Mouse (Mus musculus) erythroblast, embryonic 14.5 days (primary cell): ENCODE results near the gene Prkcz. TPM values are rescaled to one million over a fixed set of nuclear protein-coding genes. Genes with fewer than 3 reads are reported as not detected.
"Not testable (repeated sequence)": the region's sequence is repeated elsewhere in the genome, so short reads cannot be mapped to it uniquely, and the experiment has no call there.

Experiments
- H3K27me3 ChIP-seq: 2 replicates; pipeline ENCODE4 v1.6.1; 2012; ENCODE audit warnings: inconsistent platforms; ENCODE audit not compliant: control insufficient read depth
- H3K36me3 ChIP-seq: 2 replicates; pipeline ENCODE4 v1.6.1; 2012; ENCODE audit warnings: mild to moderate bottlenecking, inconsistent platforms; ENCODE audit not compliant: control insufficient read depth
- H3K4me1 ChIP-seq: 2 replicates; pipeline ENCODE4 v1.6.1; 2012; ENCODE audit warnings: inconsistent platforms; ENCODE audit not compliant: control insufficient read depth
- H3K4me3 ChIP-seq: replicated peaks from 2 replicates; pipeline ENCODE3; 2012; ENCODE audit warnings: moderate library complexity, mild to moderate bottlenecking, inconsistent platforms
- H3K9me3 ChIP-seq: 2 replicates; pipeline ENCODE4 v1.6.1; 2012; ENCODE audit warnings: low read length, inconsistent platforms, mixed read lengths; ENCODE audit not compliant: control insufficient read depth
- GATA1 ChIP-seq: IDR thresholded peaks from 2 replicates; pipeline ENCODE4 v1.6.1; 2012; ENCODE audit warnings: low read length, inconsistent platforms, mixed read lengths
- TAL1 ChIP-seq: IDR thresholded peaks from 3 replicates; pipeline ENCODE4 v1.6.1; 2012; ENCODE audit warnings: low read length, inconsistent platforms, mixed read lengths
- polyA plus RNA-seq: library from polyadenylated mRNA; stranded (reverse); fragments of >175 nt; gene quantifications from 2 replicates; pipeline ENCODE4 v1.2.3, GENCODE M21; 2012

Gene Prkcz
- polyA plus RNA-seq, 1 experiment: 0.02 TPM

DNA sequence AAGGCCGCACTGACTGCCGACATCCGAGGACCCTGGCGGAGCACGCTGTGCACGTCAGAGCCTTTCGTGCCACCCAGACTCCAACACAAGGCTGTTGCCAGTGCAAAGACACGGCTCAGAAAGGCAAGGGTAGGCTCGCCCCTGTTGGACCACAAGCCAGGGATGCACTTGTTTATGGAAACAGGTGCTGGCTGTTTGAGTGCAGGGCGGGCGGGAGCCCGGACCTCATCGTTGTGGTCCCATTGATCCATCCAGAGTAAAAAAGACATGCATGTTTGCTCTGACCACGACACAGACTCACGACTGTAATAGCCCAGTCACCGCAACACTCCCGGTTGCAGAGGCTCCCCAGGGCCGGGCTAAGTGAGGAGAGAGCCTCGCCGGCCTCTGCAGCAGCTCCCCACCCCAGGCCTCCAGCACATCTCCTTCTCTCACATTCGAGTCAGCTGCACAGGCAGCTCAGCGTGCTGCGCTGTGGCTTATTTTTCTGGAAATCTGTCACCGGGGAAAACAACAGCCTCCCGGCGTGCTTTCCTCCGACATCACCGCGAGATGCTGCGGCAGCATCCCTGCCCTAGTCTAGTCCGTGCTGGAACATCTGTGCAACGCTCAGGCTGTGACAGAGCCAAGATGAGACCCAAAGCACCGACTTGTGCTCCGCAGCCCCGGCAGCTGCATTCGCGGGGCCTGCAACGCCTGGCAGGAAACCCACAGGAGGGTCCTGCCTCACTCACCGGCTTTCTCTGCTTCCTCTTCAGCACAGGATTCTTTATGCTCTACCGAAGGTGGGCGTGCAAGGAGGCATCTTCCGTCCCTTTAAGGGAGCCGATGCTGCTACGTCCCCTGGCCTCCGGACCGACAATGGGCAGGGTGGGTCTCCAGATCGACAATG is 16.2 kb downstream of the Prkcz start:
- Histone ChIP-seq H3K9me3 (no peaks in the 10 kb centered on the region), H3K27me3 (peaks cover 31% of the 10 kb centered on the region), H3K36me3 (no peaks in the 10 kb centered on the region), H3K4me1 (no peaks in the 10 kb centered on the region), H3K4me3 (no peak overlapping the region)
- no peak for TF ChIP-seq GATA1
- TF ChIP-seq TAL1: no peak

DNA sequence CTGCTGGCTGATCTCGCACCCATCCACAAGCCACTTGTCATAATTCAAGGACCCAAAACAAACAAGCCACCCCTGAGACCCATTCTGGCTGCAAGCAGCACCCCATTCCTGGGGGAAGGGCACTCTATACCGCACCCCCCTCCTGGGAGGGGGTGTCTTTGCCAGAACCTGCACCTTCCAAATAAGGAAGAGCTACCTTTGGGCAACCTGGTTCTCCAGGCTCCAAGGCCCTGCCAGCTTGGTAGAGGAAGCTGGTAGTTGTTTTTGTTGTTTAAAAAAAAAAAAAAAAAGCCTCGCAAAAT is 16.9 kb downstream of the Prkcz start:
- Histone ChIP-seq H3K4me3 (no peak overlapping the region), H3K9me3 (no peaks in the 10 kb centered on the region), H3K36me3 (no peaks in the 10 kb centered on the region), H3K4me1 (no peaks in the 10 kb centered on the region), H3K27me3 (peaks cover 31% of the 10 kb centered on the region)
- TF ChIP-seq TAL1: no peak
- no peak for TF ChIP-seq GATA1

DNA sequence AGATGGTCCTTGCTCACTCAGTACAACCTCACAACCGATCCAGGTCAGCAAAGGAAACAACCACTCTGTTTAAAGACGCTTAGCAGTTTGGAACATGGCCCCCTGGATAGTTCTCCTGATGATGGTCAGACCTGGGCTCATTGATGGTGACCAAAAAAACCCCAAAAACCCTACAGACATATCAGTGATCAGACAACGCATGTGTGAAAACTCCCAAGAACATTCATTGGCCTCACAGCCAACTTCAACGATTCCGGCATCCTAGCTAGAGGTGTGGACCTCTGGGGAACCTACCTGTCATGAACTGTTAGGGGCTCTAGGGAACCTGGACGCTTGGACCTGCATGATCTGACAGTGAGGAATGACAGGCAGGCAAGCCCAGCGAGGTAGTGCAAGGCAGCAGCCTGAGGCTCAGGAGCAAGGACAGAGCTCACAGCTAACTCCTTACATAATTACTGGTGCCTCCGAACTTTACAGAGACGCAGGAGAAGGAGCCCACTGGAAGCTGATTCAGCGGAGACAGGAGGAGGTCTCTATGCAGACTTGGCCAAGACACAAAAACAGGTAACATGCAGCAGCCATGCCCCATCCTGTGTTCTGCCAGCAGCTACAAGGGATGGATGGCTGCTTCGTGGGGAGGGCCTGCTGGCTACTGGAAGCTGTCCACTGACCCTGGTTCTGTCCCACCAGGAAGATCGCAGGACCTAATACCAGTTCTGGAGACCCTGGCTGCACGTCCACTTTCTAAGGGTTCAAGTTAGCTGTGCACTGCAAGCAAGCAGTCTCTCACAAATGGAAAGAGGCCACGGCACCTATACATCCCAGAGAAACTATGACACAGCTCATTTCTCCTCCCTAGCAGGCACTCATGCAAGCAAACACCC is 17.5 kb downstream of the Prkcz start:
- no peaks in the 10 kb centered on the region for H3K36me3 ChIP-seq
- no peak overlapping the region for H3K4me3 ChIP-seq
- peaks cover 31% of the 10 kb centered on the region for H3K27me3 ChIP-seq
- no peak for TF ChIP-seq GATA1
- TF ChIP-seq TAL1: no peak
- H3K9me3 ChIP-seq: no peaks in the 10 kb centered on the region
- no peaks in the 10 kb centered on the region for H3K4me1 ChIP-seq

DNA sequence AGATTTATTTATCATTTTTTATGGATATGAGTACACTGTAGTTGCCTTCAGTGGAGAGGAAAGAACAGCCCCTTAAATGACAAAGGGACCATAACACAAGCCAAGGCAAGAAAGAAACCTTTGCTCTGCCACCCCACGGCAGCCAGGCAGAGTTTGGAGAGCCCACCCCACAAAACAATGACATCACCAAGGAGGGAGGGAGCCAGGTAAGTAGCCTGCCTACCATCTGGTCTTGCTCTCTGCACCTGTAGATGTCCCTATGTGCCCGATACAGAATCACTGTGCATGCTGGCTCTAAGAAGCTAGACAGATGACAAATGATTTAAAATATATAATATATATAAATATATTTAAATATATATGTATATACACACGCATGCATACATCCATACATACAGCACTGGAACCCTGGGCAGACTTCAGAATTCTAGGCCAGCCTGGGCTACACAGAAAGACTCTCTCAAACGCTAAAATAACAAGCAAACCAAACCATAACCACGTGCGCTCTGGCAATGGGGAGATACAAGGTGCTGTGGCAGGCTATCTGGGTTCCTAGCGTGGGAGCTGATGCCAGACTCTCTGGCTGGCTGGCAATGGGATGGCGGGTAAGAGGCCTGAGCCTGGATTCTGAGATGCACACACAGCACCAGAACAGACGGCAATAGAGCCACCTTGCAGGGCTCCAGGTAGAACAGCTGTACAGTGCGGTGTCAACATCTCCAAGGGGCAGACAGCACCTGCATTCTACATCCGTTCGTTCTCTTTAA is 24.7 kb downstream of the Prkcz start:
- Histone ChIP-seq H3K36me3 (no peaks in the 10 kb centered on the region), H3K9me3 (no peaks in the 10 kb centered on the region), H3K4me1 (no peaks in the 10 kb centered on the region), H3K4me3 (no peak overlapping the region), H3K27me3 (no peaks in the 10 kb centered on the region)
- TF ChIP-seq GATA1 (no peak), TAL1 (no peak)

DNA sequence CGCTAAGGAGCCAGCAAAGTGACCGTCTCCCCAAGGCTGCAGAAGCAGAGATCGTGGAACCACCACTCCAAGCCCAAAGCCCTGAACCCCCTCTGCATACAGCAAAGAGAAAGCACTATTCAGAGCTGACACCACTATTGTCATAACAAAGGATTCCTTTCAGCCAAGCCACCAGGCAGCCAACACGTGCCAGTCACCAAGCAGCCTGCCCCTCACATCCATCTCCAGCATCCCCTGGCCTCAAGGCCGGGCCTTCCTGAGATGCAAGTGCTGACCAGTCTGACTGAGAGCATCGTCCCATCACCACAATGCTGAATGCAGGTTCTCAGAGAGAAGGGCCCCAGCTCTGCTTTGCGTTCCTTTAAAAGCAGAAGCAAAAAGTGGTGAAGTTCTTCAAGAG is 28.9 kb downstream of the Prkcz start:
- no peak overlapping the region for H3K4me3 ChIP-seq
- H3K9me3 ChIP-seq: peaks cover 3% of the 10 kb centered on the region; the same call in 1 of the 2 replicates
- no peaks in the 10 kb centered on the region for H3K4me1 ChIP-seq
- TF ChIP-seq TAL1 (no peak), GATA1 (no peak)
- no peaks in the 10 kb centered on the region for H3K27me3 ChIP-seq
- H3K36me3 ChIP-seq: no peaks in the 10 kb centered on the region

DNA sequence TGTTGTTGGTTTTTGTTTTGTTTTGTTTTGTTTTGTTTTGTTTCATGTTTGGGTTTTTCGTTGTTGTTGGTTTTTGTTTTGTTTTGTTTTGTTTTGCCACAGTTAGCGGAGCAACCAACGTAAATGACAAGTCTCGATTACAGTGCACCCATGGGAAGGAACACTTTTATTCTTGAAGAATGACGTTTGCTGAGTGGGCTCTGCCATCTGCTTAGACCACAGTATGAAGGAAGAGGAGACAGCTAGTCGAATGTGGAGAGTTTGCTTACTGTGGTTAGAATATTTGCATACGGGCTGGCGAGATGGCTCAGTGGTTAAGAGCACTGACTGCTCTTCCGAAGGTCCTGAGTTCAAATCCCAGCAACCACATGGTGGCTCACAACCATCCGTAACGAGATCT is 32.8 kb downstream of the Prkcz start:
- H3K4me3 ChIP-seq: not testable (repeated sequence)

DNA sequence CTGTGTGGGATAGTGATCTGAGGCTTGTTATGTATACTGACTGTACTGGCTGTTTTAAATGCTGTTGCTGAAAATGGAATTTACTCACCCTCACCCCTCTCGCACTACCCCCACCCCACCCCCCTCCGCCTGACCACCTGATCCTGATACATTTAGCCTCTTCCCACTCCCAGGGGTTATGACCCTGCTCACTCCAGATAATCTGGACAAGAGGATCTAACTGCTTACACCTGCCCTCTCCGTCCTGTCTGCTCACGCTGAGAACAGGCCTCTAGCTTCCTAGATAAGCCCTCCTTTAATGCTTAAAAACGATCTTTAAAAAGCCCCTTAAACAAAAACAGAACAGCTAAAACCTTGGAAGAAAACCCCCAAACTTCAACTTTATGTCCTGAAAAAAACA is 35.4 kb downstream of the Prkcz start:
- Histone ChIP-seq H3K4me3 (no peak overlapping the region), H3K36me3 (no peaks in the 10 kb centered on the region), H3K27me3 (no peaks in the 10 kb centered on the region), H3K4me1 (no peaks in the 10 kb centered on the region), H3K9me3 (peaks cover 1% of the 10 kb centered on the region; the same call in 1 of the 2 replicates)
- TF ChIP-seq GATA1 (no peak), TAL1 (no peak)

More for the DNA sequence above, 32.8 kb downstream of the Prkcz start:
- not testable (repeated sequence) for H3K9me3 ChIP-seq, H3K4me1 ChIP-seq, H3K27me3 ChIP-seq, H3K36me3 ChIP-seq

DNA sequence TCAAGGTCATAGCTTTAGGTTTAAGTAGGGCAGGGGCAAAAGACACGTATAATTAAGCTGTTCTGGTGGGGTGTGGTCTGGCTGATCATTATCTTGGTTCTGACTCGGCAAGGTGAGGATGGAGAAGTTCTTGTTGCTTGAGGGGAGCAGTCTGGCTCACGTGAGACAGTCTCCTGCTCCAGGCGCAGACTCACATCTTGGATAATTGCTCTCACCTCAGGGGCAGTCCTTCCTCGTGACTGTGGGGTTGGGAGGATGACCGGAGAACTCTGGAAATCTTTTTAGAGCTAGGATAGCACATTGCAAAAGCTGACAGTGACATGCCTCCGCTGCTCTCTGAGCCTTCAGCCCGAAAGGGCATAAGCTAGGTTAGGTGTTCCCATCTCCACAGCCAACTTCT is 36.6 kb downstream of the Prkcz start:
- H3K27me3 ChIP-seq: no peaks in the 10 kb centered on the region
- no peaks in the 10 kb centered on the region for H3K4me1 ChIP-seq
- no peak for TF ChIP-seq TAL1
- TF ChIP-seq GATA1: no peak
- no peaks in the 10 kb centered on the region for H3K36me3 ChIP-seq
- H3K4me3 ChIP-seq: no peak overlapping the region
- no peaks in the 10 kb centered on the region for H3K9me3 ChIP-seq
